Mouse (Mus musculus) MEL (cell line): ENCODE results near the gene Catsper1. TPM values are rescaled to one million over a fixed set of nuclear protein-coding genes. Genes with fewer than 3 reads are reported as not detected.

Source experiments
- DNase-seq: peaks from one replicate; pipeline ENCODE4 v3.0.0; 2011; ENCODE audit warnings: low read depth, low spot score
- H3K27ac ChIP-seq: 2 replicates; pipeline ENCODE4 v1.5.1; 2012; ENCODE audit warnings: low read depth, mild to moderate bottlenecking, control low read depth, low read length, moderate library complexity; ENCODE audit not compliant: control insufficient read depth
- H3K27me3 ChIP-seq, 2 experiments: fragments of 150-350 bp in 1 of 2; sonication (generic) in 1 of 2; 2 replicates each; pipeline ENCODE4 v1.6.1; 2012; ENCODE audit warnings: low read length in 2 of 2, mild to moderate bottlenecking in 2 of 2, improper control_type of control experiment in 1 of 2, moderate library complexity in 1 of 2; ENCODE audit not compliant: insufficient read depth in 2 of 2, control insufficient read depth in 1 of 2
- H3K36me3 ChIP-seq, 2 experiments: 2 replicates each; pipeline ENCODE4 v1.6.1; 2012 to 2014; ENCODE audit warnings: low read length in 2 of 2, improper control_type of control experiment in 1 of 2, inconsistent platforms in 1 of 2, mild to moderate bottlenecking in 1 of 2; ENCODE audit not compliant: insufficient read depth in 2 of 2, control insufficient read depth in 1 of 2
- H3K4me1 ChIP-seq, 2 experiments: fragments of 150-350 bp in 1 of 2; sonication (generic) in 1 of 2; 2 replicates each; pipeline ENCODE4 v1.6.1; 2012; ENCODE audit warnings: low read length in 2 of 2, improper control_type of control experiment in 1 of 2, mild to moderate bottlenecking in 1 of 2; ENCODE audit not compliant: insufficient read depth in 2 of 2, control insufficient read depth in 1 of 2
- H3K4me3 ChIP-seq, 2 experiments: fragments of 150-350 bp in 1 of 2; sonication (generic) in 1 of 2; 2 replicates each; pipeline ENCODE4 v1.5.1; 2012; ENCODE audit warnings: low read depth in 2 of 2, low read length in 2 of 2, mild to moderate bottlenecking in 2 of 2, moderate library complexity in 2 of 2, control low read depth in 1 of 2, improper control_type of control experiment in 1 of 2; ENCODE audit not compliant: control insufficient read depth in 1 of 2, insufficient read depth in 1 of 2
- H3K79me2 ChIP-seq: 2 replicates; pipeline ENCODE4 v1.6.1; 2012; ENCODE audit warnings: mild to moderate bottlenecking, low read length, moderate library complexity; ENCODE audit not compliant: control insufficient read depth, poor library complexity, insufficient read depth
- H3K9ac ChIP-seq: 2 replicates; pipeline ENCODE4 v1.6.1; 2012; ENCODE audit warnings: low read depth, mild to moderate bottlenecking, control low read depth, low read length, moderate library complexity; ENCODE audit not compliant: control insufficient read depth, poor library complexity, severe bottlenecking
- H3K9me3 ChIP-seq: fragments of 150-350 bp; sonication (generic); replicated peaks from 2 replicates; pipeline ENCODE4 v1.6.1; 2012; ENCODE audit warnings: mild to moderate bottlenecking, low read length, improper control_type of control experiment, moderate library complexity; ENCODE audit not compliant: insufficient read depth
- ELF1 ChIP-seq: IDR thresholded peaks from 2 replicates; pipeline ENCODE4 v1.6.1; 2014; ENCODE audit warnings: low read depth, mild to moderate bottlenecking, inconsistent platforms, low read length, improper control_type of control experiment, moderate library complexity
- GABPA ChIP-seq: IDR thresholded peaks from 2 replicates; pipeline ENCODE4 v1.6.1; 2012; ENCODE audit warnings: low read depth, mild to moderate bottlenecking, inconsistent platforms, low read length, improper control_type of control experiment, moderate library complexity
- GATA1 ChIP-seq: IDR thresholded peaks from 2 replicates; pipeline ENCODE4 v1.6.1; 2011; ENCODE audit warnings: low read depth, low read length, improper control_type of control experiment
- MAFK ChIP-seq: IDR thresholded peaks from 2 replicates; pipeline ENCODE4 v1.6.1; 2011; ENCODE audit warnings: low read depth, mild to moderate bottlenecking, low read length, improper control_type of control experiment, borderline replicate concordance
- MYC ChIP-seq: IDR thresholded peaks from 2 replicates; pipeline ENCODE4 v1.6.1; 2011; ENCODE audit warnings: low read depth, mild to moderate bottlenecking, low read length, improper control_type of control experiment, moderate library complexity
- NRF1 ChIP-seq: IDR thresholded peaks from 2 replicates; pipeline ENCODE4 v1.6.1; 2014; ENCODE audit warnings: low read depth, mild to moderate bottlenecking, inconsistent platforms, low read length, improper control_type of control experiment, moderate library complexity; ENCODE audit not compliant: poor library complexity, insufficient read depth, severe bottlenecking
- SIN3A ChIP-seq: IDR thresholded peaks from 2 replicates; pipeline ENCODE4 v1.6.1; 2012; ENCODE audit warnings: low read length, improper control_type of control experiment, inconsistent platforms
- TAL1 ChIP-seq: IDR thresholded peaks from 2 replicates; pipeline ENCODE4 v1.6.1; 2012; ENCODE audit warnings: mild to moderate bottlenecking, inconsistent platforms, low read length, moderate library complexity, mixed read lengths
- ZMIZ1 ChIP-seq: IDR thresholded peaks from 2 replicates; pipeline ENCODE4 v1.6.1; 2012; ENCODE audit warnings: low read depth, mild to moderate bottlenecking, inconsistent platforms, low read length, improper control_type of control experiment, moderate library complexity
- ZNF384 ChIP-seq: IDR thresholded peaks from 2 replicates; pipeline ENCODE4 v1.6.1; 2012; ENCODE audit warnings: low read depth, mild to moderate bottlenecking, inconsistent platforms, low read length, improper control_type of control experiment
- polyA plus RNA-seq, 2 experiments: library from polyadenylated mRNA; stranded (reverse) in 1 of 2; unstranded in 1 of 2; fragments of >175 nt in 1 of 2; fragments of >200 nt in 1 of 2; gene quantifications; 2 replicates each; pipeline versions ENCODE4 v1.2.1 to v1.2.4; 2012; ENCODE audit warnings: low replicate concordance in 2 of 2, low read depth in 1 of 2; ENCODE audit not compliant: insufficient read length in 2 of 2, insufficient read depth in 1 of 2, missing spikeins in 1 of 2
- total RNA-seq: library from RNA; depleted of rRNA; stranded (reverse); fragments of 300-350 nt; gene quantifications from 2 replicates; pipeline ENCODE4 v1.2.3, GENCODE M21; 2012; rRNA removed

The Catsper1 gene
- total and polyA plus RNA-seq, 3 experiments = not detected

GRCm38 (mm10) chr19:5389647-5390046 lies 54.1 kb downstream of the Catsper1 start (continued):
- TF ChIP-seq ZMIZ1 (peak; percentile 44; the same call in 1 of the 2 replicates), NRF1 (peak; percentile 32; the same call in 1 of the 2 replicates), ELF1 (peak; percentile 84), MYC (peak; percentile 96), MAFK (no peak), GABPA (no peak), GATA1 (peak; percentile 77)

GRCm38 (mm10) chr19:5390416-5390815 lies 54.9 kb downstream of the Catsper1 start:
- Histone ChIP-seq H3K9ac (peak overlapping the region; percentile 94), H3K9me3 (no peaks in the 10 kb centered on the region), H3K27ac (peak overlapping the region; percentile 98), H3K27me3 (no peaks in the 10 kb centered on the region), H3K4me3 (peak overlapping the region; percentile 70 to 81), H3K36me3 (peaks cover 0 to 13% of the 10 kb centered on the region in 2 experiments; a peak in 2 of 4 replicates), H3K4me1 (peaks cover 3 to 26% of the 10 kb centered on the region in 2 experiments; a peak in 3 of 4 replicates), H3K79me2 (peaks cover 39% of the 10 kb centered on the region)
- no peak for TF ChIP-seq SIN3A
- 0 out of 2 replicates have a peak, but pooled peaks have one; percentile 21 for TF ChIP-seq GATA1
- DNase-seq = no peak

GRCm38 (mm10) chr19:5392892-5393291 lies 57.4 kb downstream of the Catsper1 start:
- Histone ChIP-seq H3K4me1 (peaks cover 0 to 14% of the 10 kb centered on the region in 2 experiments; a peak in 2 of 4 replicates), H3K9ac (no peak overlapping the region), H3K4me3 (no peak overlapping the region), H3K36me3 (peaks cover 0 to 7% of the 10 kb centered on the region in 2 experiments; a peak in 2 of 4 replicates), H3K27me3 (no peaks in the 10 kb centered on the region), H3K27ac (no peak overlapping the region), H3K9me3 (no peaks in the 10 kb centered on the region), H3K79me2 (peaks cover 18% of the 10 kb centered on the region)
- TF ChIP-seq ZNF384 = peak; percentile 49; the same call in 1 of the 2 replicates
- no peak for TF ChIP-seq TAL1
- DNase-seq = peak; percentile 71

Other genes starting within 250 kb of the Catsper1 start
- 57.5 and 64.3 TPM in 2 replicates for gene Yif1a, start 247.2 kb upstream of the Catsper1 start, total RNA-seq
- gene Yif1a, start 247.2 kb upstream of the Catsper1 start, polyA plus RNA-seq = 10 to 100 TPM in 1 of 2 experiments, not detected in 1; 54.0 TPM
- gene Cnih2, start 237.2 kb upstream of the Catsper1 start, total RNA-seq = 0.65 and 1.0 TPM in 2 replicates
- gene Cnih2, start 237.2 kb upstream of the Catsper1 start, polyA plus RNA-seq = 1 to 10 TPM in 1 of 2 experiments, not detected in 1; 2.7 TPM
- gene Rab1b, start 228.7 kb upstream of the Catsper1 start, total RNA-seq = 86.4 and 94.9 TPM in 2 replicates
- 100 to 1,000 TPM in 1 of 2 experiments, not detected in 1; 162 TPM for gene Rab1b, start 228.7 kb upstream of the Catsper1 start, polyA plus RNA-seq
- gene Klc2, start 217.2 kb upstream of the Catsper1 start, total RNA-seq = 7.3 TPM in 2 replicates
- gene Klc2, start 217.2 kb upstream of the Catsper1 start, polyA plus RNA-seq = 10 to 100 TPM in 1 of 2 experiments, not detected in 1; 30.3 TPM
- gene Pacs1, start 62.6 kb upstream of the Catsper1 start, total RNA-seq = 5.7 TPM in 2 replicates
- 10 to 100 TPM in 1 of 2 experiments, not detected in 1; 19.9 TPM for gene Pacs1, start 62.6 kb upstream of the Catsper1 start, polyA plus RNA-seq
- 178 and 180 TPM in 2 replicates for gene Sf3b2, start 40.3 kb upstream of the Catsper1 start, total RNA-seq
- 100 to 1,000 TPM; 259 to 331 TPM for gene Sf3b2, start 40.3 kb upstream of the Catsper1 start, polyA plus RNA-seq
- gene Gal3st3, start 37.4 kb upstream of the Catsper1 start, total RNA-seq = not detected in 2 replicates
- under 1 TPM in 1 of 2 experiments, not detected in 1; 0.04 TPM for gene Gal3st3, start 37.4 kb upstream of the Catsper1 start, polyA plus RNA-seq
- gene Cst6, start 13.8 kb downstream of the Catsper1 start, total RNA-seq = not detected in 2 replicates
- under 1 TPM in 1 of 2 experiments, not detected in 1; 0.26 TPM for gene Cst6, start 13.8 kb downstream of the Catsper1 start, polyA plus RNA-seq
- gene Eif1ad, start 31.0 kb downstream of the Catsper1 start, total RNA-seq = 110 and 129 TPM in 2 replicates
- 100 to 1,000 TPM in 1 of 2 experiments, not detected in 1; 121 TPM for gene Eif1ad, start 31.0 kb downstream of the Catsper1 start, polyA plus RNA-seq
- gene Banf1, start 31.4 kb downstream of the Catsper1 start, total RNA-seq = 207 and 211 TPM in 2 replicates
- 1,000 to 10,000 TPM in 1 of 2 experiments, 100 to 1,000 TPM in 1; 644 to 1,168 TPM for gene Banf1, start 31.4 kb downstream of the Catsper1 start, polyA plus RNA-seq
- gene Sart1, start 53.0 kb downstream of the Catsper1 start, total RNA-seq = 114 and 117 TPM in 2 replicates
- gene Sart1, start 53.0 kb downstream of the Catsper1 start, polyA plus RNA-seq = 100 to 1,000 TPM in 1 of 2 experiments, not detected in 1; 141 TPM
- 0.54 and 0.72 TPM in 2 replicates for gene Tsga10ip, start 66.8 kb downstream of the Catsper1 start, total RNA-seq
- gene Tsga10ip, start 66.8 kb downstream of the Catsper1 start, polyA plus RNA-seq = 1 to 10 TPM in 1 of 2 experiments, not detected in 1; 4.5 TPM
- gene Drap1, start 89.2 kb downstream of the Catsper1 start, total RNA-seq = 160 and 183 TPM in 2 replicates
- gene Drap1, start 89.2 kb downstream of the Catsper1 start, polyA plus RNA-seq = 100 to 1,000 TPM in 1 of 2 experiments, not detected in 1; 307 TPM
- gene AI837181, start 89.4 kb downstream of the Catsper1 start, total RNA-seq = 8.4 and 8.9 TPM in 2 replicates
- 10 to 100 TPM in 1 of 2 experiments, not detected in 1; 41.3 TPM for gene AI837181, start 89.4 kb downstream of the Catsper1 start, polyA plus RNA-seq
- 1.1 and 2.0 TPM in 2 replicates for gene Fosl1, start 111.8 kb downstream of the Catsper1 start, total RNA-seq
- 1 to 10 TPM in 1 of 2 experiments, not detected in 1; 3.1 TPM for gene Fosl1, start 111.8 kb downstream of the Catsper1 start, polyA plus RNA-seq
- 3.6 and 4.1 TPM in 2 replicates for gene Ccdc85b, start 122.2 kb downstream of the Catsper1 start, total RNA-seq
- gene Ccdc85b, start 122.2 kb downstream of the Catsper1 start, polyA plus RNA-seq = 1 to 10 TPM in 1 of 2 experiments, not detected in 1; 7.6 TPM
- 21.9 and 28.3 TPM in 2 replicates for gene Fibp, start 124.9 kb downstream of the Catsper1 start, total RNA-seq
- gene Fibp, start 124.9 kb downstream of the Catsper1 start, polyA plus RNA-seq = 10 to 100 TPM in 1 of 2 experiments, not detected in 1; 63.5 TPM
- gene Ctsw, start 132.8 kb downstream of the Catsper1 start, total RNA-seq = 0.15 TPM in 1 of 2 replicates, not detected in the other
- under 1 TPM in 1 of 2 experiments, not detected in 1; 0.39 TPM for gene Ctsw, start 132.8 kb downstream of the Catsper1 start, polyA plus RNA-seq
- gene Efemp2, start 138.2 kb downstream of the Catsper1 start, total RNA-seq = 7.5 and 10.4 TPM in 2 replicates
- gene Efemp2, start 138.2 kb downstream of the Catsper1 start, polyA plus RNA-seq = 10 to 100 TPM in 1 of 2 experiments, not detected in 1; 17.7 TPM
- 34.3 and 38.9 TPM in 2 replicates for gene Mus81, start 152.7 kb downstream of the Catsper1 start, total RNA-seq
- gene Mus81, start 152.7 kb downstream of the Catsper1 start, polyA plus RNA-seq = 10 to 100 TPM in 1 of 2 experiments, not detected in 1; 50.5 TPM
- 880 and 979 TPM in 2 replicates for gene Cfl1, start 154.7 kb downstream of the Catsper1 start, total RNA-seq
- 1,000 to 10,000 TPM in 1 of 2 experiments, not detected in 1; 2,037 TPM for gene Cfl1, start 154.7 kb downstream of the Catsper1 start, polyA plus RNA-seq
- gene 1700020D05Rik, start 168.0 kb downstream of the Catsper1 start, total RNA-seq = 0.19 and 0.23 TPM in 2 replicates
- under 1 TPM in 1 of 2 experiments, not detected in 1; 0.78 TPM for gene 1700020D05Rik, start 168.0 kb downstream of the Catsper1 start, polyA plus RNA-seq
- gene Snx32, start 174.8 kb downstream of the Catsper1 start, total RNA-seq = 1.3 and 1.8 TPM in 2 replicates
- 1 to 10 TPM in 1 of 2 experiments, not detected in 1; 2.6 TPM for gene Snx32, start 174.8 kb downstream of the Catsper1 start, polyA plus RNA-seq
- not detected in 2 replicates for gene Ovol1, start 224.9 kb downstream of the Catsper1 start, total RNA-seq
- gene Ovol1, start 224.9 kb downstream of the Catsper1 start, polyA plus RNA-seq = under 1 TPM in 1 of 2 experiments, not detected in 1; 0.06 TPM
- gene Ap5b1, start 232.3 kb downstream of the Catsper1 start, total RNA-seq = 18.0 and 18.5 TPM in 2 replicates
- gene Ap5b1, start 232.3 kb downstream of the Catsper1 start, polyA plus RNA-seq = 10 to 100 TPM in 1 of 2 experiments, not detected in 1; 28.1 TPM